Mouse (Mus musculus) adrenal gland, adult 2 months (tissue): ENCODE results near the gene Kank2. TPM values are rescaled to one million over a fixed set of nuclear protein-coding genes. Genes with fewer than 3 reads are reported as not detected.
"Not testable (repeated sequence)": the region's sequence is repeated elsewhere in the genome, so short reads cannot be mapped to it uniquely, and the experiment has no call there.

Experiments used
- DNase-seq: peaks from one replicate; pipeline ENCODE4 v3.0.0; 2021
- polyA plus RNA-seq: library from polyadenylated mRNA; depleted of rRNA; stranded (reverse); fragments of >200 nt; gene quantifications from 2 replicates; pipeline ENCODE4 v1.2.3, GENCODE M21; 2012
- total RNA-seq, 2 experiments: library from RNA; stranded (reverse); gene quantifications; 2 replicates each; pipeline ENCODE4 v1.2.3; 2021

The Kank2 gene
- total and polyA plus RNA-seq, 3 experiments: 28.4 to 67.8 (median 56.2) TPM

DNA sequence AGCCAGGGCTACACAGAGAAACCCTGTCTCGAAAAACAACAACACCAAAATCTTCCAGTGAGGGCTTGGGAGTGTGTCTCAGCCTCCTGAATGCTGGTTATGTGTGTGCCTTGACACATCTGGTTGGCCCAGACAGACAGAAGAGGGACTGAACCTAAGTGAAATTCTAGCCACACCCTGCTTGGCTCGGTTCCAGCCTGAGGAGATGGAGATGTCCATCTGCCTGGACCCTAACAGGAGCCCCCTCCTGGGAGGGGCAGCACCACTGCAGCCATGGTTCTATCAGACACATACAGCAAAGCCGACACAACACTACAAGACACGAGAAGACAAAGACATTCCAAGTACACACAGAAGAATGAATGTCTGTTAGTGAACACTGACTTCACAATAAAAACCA lies 19.6 kb upstream of the Kank2 start:
- no peak for DNase-seq

DNA sequence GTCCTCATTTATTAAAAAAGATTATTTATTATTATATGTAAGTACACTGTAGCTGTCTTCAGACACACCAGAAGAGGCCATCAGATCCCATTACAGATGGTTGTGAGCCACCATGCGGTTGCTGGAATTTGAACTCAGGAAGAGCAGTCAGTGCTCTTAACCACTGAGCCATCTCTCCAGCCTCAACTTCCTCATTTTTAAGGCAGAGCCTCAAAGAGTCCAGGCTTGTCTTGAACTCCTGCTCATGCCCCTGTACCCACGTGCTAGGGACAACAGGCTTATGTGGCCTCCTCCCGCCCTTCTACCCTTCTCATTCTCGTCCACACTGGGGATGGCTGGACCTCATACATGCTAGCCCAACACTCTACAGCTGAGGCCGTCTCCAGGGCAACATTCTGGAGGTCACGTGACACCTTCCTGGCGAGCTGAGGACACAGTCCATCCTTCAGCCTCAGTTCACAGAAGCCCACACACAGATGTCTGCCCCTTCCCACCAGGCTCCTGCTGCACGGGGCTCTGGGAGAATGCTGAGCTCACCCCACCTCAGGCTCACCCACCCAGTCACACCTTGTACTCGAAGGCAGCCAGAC lies 18.3 kb upstream of the Kank2 start:
- DNase-seq: no peak

DNA sequence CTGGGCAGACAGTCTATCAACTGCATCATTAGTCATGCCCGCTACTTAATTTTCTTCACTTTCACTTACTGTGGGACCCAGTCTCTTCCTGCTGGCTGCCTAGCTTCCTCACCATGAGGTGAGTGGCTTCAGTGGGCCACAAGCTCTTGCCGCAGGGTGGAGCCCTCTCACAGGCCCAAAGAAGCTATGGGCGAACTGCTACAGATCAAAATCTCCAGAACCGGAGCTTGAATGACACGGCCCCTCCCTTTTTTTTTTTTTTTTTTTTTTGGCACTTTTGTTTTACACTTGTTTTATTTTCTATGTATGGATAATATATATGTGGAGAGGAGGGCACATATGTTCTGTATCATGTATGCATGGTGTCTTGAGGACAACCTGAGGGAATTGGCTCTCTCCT lies 12.6 kb upstream of the Kank2 start:
- DNase-seq: no peak

DNA sequence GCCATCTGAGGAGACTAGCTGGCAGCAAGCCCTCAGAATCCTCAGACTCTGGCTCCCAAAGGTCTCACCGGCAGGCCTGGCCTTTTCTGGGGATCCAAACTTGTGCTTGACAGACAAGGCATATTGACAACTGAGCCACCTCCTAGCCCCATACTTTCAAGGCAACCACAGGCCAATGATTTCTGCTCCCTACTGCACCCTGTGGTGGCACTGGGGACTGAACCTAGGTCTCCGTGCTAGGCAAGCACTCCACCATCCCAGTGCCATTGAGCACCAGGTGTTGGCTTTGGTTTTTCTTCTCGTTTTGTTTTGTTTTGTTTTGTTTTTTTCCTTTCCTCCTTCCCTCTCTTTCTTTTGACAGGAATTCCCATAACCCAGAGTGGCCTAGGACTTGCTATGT lies 10.0 kb upstream of the Kank2 start:
- no peak for DNase-seq

DNA sequence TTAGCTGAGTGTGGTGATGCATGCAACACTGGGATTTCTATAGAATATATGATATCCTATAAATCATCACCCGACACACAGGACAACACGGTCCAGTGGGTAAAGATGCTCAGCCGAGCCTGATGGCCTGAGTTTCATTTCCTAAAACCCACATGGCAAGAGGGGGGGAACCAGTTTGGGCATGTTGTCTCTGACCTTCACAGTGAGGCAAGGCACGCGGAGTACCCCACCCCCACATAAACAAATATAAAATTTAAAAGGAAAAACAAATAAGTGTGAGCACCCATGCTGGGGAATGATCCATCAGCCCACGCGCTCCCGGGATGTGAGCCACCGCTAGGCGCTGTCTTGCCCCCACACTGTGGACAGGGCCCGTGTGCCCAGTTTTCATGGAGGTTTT lies 8.4 kb upstream of the Kank2 start:
- no peak for DNase-seq

DNA sequence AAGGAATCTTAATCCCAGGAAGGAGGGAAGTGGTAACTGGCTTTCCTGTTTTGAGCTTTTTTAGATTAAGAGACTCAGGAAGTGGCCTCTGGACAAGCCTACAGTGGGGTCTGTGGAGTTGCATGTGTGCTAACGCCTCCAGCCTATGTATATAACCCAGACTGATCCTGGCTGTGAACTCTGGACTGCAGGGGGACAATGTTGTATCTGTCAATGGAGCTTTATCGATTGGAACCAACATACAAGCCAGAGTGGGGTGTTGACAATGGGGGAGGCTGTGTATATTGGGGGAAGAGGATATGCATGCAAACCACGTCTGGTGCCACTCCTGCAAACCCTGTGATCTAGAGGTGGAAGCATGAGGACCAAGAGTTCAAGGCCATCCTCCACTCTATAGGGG lies 7.8 kb upstream of the Kank2 start:
- DNase-seq: no peak

DNA sequence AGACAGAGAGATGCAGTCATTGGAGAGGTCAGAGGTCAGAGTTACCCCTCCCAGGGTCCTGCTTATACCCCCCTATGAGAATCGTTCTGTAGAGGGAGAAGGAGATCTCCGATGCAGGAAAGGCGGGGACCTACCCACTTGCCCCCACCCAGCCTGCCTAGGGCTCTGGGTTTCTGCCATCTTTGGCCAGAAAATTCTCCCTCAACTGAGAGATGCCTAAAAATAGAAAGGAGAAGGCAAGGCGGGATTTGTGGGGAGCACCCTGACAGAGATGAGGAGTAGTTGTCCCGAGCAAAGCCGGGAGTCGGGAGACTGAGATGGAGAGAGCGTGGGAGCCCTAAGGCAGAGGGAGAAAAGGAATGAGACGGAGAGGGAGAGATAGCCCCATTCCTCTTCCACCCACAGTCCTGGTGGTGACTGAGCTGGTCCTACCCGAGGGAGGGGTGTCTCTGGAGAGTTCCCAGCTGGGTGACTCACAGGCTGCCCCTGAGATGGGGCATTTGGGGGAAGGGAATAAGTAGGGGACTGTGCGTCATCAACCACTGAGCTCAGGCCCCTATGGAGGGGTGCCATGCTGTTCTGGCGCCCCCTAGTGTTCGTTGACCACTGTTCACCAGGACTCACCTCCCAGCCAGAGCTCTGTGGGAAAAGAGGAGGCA lies 5.6 kb upstream of the Kank2 start:
- peak; percentile 93 for DNase-seq

DNA sequence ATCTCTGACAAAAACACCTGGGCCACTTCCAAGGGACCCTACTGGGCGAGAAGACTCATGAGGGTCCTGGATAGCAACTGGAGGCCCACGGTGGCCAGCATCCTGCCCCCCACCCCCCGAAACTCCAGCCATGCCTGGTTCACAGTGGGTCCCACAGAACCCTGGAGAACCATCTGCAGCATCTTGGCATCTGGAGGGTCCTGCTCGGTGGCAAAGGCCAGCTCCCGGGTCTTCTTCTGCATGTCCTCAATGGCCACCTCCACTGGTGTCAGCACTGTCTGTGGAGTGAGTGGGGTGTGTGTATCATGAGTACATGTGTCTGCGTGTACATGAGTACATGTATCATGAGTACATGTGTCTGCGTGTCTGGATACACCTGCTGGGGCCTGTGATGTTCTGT lies 3.0 kb upstream of the Kank2 start:
- DNase-seq: peak; percentile 1

DNA sequence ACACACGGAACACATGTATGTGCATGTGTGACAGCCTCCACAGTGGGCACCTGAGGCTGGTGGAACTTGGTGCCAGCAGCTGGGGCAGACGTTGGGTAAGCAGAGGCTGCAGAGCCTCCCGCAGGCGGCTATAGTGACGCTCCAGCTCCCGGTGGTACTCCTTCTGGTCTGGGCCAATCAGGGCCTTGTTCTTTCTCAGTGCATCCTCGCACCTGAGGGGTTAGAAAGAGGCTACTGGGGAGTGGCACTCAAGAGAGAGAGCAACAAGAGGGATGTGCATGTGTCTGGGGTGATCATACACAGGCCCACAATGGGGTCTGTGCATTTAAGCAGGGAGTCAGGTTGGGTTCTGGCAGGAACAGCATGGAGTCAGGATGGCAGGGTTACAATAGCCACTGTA lies 2.6 kb upstream of the Kank2 start:
- DNase-seq: peak; percentile 1

DNA sequence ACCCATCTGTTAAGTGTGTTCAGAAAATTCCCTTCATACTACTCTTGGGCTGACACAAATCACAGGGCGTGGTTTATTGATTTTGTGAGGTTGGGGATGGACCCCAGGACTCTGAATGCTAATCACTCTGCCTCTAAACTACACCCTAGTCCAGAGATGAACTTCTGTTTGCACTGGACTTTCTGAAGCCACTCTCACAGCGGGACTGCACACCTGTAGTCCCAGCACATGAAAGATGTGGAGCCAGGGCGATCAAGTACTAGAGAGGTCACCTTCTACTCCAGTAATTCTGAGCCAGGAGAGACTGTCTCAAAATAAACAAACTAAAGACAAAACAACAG lies 436 bp upstream of the Kank2 start:
- no peak for DNase-seq

DNA sequence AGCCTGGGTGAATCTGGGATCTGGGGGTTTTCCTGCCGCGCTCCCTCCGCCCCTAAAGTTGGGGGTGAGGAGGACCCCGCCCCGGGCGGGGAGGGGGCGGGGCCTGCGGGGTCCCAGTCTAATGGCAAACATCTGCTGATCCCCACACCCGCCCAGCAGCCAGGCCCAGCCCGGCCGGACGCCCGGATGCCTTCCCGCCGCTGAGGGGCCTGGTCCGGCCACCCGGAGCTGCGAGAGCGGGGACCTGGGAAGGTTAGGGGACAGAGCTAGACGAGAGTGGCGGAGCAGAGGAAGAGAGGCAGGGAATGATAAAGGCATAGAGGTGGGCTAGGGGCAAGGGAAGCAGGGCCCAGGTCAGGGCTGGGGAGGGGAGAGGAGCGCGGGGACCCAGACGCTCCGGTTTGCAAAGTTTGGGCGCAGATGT lies 611 bp downstream of the Kank2 start:
- peak; percentile 76 for DNase-seq

DNA sequence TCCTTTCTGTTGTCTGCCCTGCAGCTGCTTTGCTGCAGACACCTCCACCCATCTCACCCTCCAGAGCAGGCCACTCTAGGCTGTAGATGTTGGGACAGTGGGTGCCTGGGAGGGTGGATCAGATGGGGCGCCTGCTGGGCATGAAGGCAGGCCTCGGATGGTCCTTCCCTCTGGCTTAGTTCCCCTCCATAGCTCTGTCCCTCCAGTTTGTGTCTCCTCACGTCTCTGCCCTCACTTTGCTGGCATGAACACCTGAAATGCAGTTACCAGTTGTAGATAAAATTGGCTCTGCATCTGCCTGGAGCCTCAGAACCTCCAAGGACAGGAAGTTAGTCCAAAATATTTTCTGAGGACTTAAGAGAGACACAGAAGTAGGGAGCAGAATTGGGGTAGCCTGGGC lies 1.6 kb downstream of the Kank2 start:
- no peak for DNase-seq

DNA sequence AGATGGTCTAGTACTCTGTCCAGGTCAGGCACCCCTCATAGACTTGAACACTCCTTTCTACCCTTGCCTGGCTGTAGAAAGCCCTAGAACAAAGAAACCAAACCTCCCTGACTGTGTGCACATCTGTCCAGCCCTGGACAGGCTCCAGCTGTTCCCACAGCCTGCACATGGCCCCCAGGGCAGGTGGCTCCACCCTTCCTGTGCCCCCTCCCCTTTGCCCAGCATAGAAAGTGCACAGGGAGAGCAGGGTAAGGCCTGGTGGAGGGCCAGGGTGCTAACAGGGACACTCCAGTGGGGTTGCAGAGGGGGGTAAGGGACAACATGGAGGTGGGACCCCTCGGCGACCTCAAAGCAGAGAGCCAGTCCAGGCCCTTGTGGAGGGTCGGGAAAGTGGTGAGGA lies 2.3 kb downstream of the Kank2 start:
- DNase-seq: no peak

DNA sequence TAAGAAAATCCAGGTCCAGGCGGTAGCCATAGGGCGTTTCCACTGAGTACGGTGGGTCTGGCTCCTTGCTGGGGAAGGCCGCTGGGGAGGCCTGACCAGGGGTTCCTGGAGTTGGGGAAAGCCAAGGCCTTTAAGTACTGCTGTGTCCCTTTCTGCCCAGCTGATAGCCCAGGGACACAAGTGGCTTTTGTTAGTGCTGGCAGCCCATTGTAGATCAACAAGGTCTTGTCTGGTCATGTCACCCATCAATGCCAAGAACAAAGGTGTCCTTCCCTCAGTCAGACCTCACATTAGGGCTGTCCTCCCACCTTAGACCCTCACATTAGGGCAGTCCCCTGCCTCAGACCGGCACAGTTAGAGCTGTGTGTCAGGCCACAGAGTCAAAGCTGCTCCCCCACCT lies 3.0 kb downstream of the Kank2 start:
- DNase-seq: no peak

DNA sequence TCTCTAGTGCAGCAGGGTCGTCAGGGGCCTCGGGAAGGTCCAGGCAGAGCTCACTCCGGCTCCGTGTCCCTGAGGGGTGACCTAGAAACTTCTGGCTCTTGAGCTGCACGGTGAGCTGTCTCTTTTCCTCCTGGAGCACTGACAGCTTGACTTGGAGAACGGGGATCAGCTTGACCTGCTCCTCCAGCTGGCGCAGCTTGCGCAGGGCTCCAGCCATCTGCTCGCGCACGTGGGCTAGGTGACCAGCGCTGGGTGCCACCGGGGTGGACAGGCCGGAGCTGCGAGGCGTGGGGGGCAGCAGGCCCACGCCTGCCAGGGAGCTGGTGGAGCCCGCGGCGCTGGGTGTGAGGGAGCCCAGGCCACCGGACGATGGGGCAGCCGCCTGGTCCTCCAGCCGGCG lies 3.6 kb downstream of the Kank2 start:
- DNase-seq: no peak

DNA sequence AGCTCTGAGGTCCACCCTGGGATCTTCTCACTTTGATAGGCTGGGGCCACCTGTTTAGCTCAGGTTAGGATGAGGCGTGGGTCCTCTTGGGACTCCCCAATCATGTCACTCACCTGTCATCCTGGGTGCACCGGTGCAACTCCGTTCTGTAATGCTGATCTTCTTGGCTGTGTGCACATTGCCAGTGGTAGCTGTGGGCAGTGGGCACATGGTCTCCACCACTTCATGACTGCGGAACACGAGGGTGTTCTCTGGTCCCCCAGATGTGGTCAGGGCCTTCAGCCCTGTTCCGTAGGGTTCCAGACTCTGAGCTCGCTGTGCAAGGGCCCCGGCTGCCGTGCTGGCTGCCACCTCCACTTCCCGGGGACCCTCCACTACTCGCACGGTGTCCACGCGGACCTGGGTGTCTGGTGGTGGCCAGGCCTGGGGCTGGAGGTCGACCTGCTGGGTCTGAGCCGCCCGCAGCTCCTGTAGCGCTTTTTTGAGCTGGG lies 4.2 kb downstream of the Kank2 start:
- DNase-seq: no peak

DNA sequence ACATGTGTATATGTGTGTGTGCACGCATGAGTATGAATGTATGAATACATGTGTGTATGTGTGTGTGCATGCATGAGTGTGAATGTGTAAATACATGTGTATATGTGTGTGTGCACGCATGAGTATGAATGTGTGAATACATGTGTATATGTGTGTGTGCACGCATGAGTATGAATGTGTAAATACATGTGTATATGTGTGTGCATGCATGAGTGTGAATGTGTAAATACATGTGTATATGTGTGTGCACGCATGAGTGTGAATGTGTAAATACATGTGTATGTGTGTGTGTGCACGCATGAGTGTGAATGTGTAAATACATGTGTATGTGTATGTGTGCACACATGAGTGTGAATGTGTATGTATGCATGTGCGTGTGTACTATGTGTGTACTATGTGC lies 5.0 kb downstream of the Kank2 start:
- DNase-seq: not testable (repeated sequence)

DNA sequence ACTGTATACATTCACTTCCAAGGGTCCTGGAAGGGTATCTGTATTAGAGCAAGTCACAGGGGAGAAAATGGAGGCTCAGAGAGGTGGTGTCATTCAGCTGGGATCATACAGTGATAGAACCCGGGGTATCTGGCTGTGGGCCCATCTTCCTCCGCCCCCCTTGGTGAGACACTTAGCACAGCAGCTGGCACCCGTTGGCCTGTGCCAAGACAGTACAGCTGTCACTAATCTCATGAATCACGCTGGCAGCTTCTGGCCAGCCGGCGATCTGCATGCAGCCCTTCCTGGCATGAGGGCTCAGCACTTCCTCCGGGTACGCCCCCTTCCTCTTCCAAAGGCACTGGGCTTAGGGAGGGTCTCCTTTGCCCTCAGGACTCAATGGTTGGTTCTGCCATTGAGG lies 5.9 kb downstream of the Kank2 start:
- peak; percentile 67 for DNase-seq

DNA sequence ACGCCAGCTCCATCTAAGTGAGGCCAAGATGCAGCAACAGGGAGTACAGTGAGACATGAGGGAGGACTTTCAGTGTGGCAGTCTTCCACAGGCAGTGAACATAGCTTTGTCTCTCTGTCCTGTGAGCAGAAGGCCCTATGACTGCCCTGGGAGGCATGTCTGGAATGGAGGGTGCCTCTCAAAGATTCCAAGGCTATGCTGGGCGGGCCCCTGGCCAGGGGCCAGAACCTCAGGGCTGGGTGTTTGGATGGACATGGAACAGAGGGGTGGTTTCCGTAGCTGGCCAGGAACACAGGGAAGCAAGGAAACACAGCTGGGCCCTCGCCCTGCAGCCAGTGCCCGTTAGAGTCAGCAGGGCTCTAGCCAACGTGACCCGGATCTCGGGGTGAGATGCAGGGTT lies 6.7 kb downstream of the Kank2 start:
- peak; percentile 90 for DNase-seq

DNA sequence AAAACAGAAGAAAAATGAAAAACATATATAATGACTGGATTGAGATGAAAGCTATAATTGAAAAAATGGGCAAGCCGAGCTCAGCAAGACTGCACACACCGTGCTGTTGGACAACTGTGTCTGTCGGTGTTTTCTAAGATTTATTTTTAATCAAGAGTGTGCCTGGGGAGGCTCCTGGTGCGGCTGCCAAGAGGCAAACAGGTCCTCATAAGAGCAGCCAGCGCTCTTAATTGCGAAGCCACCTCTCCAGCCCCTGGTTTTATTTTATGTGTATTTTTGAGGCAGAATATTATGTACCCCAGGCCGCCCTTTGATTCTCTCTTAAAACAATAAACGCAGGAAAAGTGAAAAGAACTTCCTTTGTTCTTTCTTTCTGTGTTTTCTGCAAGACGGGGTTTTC lies 10.3 kb downstream of the Kank2 start:
- no peak for DNase-seq

DNA sequence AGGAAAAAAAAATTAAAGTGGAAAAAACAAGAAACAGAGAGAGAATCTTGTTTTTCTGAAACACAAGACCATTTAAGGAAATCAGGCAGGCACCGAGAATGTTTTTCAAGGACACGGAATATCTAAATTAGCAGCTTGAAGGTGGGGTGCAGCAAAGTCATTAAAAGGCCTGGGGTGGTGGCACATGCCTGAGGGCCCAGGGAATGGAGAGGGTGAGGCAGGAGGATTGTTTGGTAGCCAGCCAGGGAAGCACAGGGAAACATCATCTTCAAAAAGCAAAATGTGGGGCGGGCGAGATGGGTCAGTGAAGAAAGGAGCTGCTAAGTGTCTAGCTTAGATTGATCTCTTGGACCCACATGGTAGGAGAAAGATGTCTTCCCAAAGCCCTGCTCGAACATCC lies 10.9 kb downstream of the Kank2 start:
- no peak for DNase-seq

DNA sequence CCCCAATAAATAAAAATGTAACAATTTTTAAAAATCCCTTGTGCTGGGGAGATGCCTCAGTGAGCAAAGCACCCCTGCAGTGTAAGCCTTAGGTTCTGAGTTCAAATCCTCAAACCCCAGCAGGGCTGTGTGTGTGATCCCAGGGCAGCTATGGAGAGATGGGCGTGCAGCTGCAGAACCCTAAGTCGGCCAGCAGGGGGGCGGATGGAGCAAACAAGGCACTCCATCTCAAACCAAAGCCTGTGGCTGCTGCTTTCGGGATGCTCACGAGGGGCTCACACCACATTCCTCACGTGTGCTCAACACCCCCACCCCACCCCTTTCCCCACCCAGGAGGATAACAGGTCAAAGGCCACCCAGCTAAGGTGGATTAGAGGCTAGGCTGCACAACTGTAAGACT lies 11.6 kb downstream of the Kank2 start:
- DNase-seq: peak; percentile 73

DNA sequence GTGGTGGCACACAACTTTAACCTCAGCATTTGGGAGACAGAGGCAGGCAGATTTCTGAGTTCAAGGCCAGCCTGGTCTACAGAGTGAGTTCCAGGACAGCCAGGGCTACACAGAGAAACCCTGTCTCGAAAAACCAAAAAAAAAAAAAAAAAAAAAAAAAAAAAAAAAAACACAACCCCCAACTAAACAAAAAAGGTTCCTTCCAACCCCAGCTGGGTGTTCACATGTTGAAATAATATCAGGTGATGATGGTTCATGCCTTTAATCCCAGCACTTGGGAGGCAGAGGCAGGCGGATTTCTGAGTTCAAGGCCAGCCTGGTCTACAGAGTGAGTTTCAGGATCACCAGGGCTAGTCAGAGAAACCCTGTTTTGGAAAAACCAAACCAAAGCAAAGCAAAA lies 12.2 kb downstream of the Kank2 start:
- DNase-seq: not testable (repeated sequence)

DNA sequence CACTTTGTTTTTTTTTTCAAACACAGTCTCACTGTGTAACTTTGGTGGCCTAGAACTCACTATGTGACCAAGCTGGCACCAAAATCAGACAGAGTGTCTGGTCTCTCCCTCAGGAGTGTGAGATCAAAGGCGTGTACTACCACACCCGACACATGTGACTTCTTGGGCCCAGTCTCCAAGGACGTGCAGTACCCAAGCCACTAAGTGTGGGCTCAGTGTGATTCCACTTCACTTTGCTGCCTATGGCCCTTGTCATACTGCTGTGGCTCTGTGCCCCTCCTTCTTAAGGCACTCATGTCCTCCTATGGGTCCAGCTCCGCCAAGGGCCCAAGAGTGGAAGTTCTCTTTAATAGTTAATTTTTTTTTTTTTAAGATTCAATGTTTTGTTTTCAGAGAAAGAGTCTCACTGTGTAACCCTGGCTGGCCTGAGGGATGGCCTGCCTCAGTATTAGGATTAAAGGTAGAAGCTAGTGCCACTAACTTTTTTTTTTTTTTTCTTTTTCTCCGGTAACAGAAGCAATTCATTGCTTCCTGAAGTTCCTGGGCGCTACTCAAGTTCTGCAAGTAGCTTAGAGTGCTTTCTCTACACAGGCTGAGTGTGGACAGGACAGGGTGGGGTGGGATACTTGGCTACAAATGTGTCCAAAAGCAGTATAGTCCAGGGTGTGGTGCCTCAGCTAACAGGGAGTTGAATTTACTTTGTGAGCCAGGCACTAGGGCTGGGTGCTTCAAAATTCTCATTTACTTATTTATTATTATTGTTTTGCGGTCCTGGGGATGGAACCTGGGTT lies 13.8 kb downstream of the Kank2 start:
- DNase-seq: no peak
